Mouse (Mus musculus) lung, postnatal 0 days (tissue): ENCODE results near the gene Shroom3. TPM values are rescaled to one million over a fixed set of nuclear protein-coding genes. Genes with fewer than 3 reads are reported as not detected.

Experiments
- ATAC-seq: fragments of 200-750 bp; cut with Nextera tagmentation; 2 replicates; pipeline ENCODE4 v1.8.0; 2017; ENCODE audit warnings: moderate library complexity
- DNase-seq: peaks from one replicate; pipeline ENCODE4 v3.0.0-alpha.2; 2016; ENCODE audit warnings: low spot score
- H3K27ac ChIP-seq: fragments of 300-500 bp; sonication (generic); 2 replicates; pipeline ENCODE4 v1.5.1; 2014; ENCODE audit warnings: antibody characterized with exemption, mild to moderate bottlenecking, low read length, mixed read lengths
- H3K27me3 ChIP-seq: fragments of 300-500 bp; sonication (generic); replicated peaks from 2 replicates; pipeline ENCODE4 v1.6.1; 2014; ENCODE audit warnings: low read length, mixed read lengths; ENCODE audit not compliant: insufficient read depth
- H3K36me3 ChIP-seq: fragments of 300-500 bp; sonication (generic); 2 replicates; pipeline ENCODE4 v1.6.1; 2014; ENCODE audit warnings: low read length, mixed read lengths; ENCODE audit not compliant: insufficient read depth
- H3K4me1 ChIP-seq: fragments of 300-500 bp; sonication (generic); 2 replicates; pipeline ENCODE4 v1.6.1; 2014; ENCODE audit warnings: antibody characterized with exemption, low read depth, low read length, mixed read lengths; ENCODE audit not compliant: insufficient read depth
- H3K4me2 ChIP-seq: fragments of 300-500 bp; sonication (generic); replicated peaks from 2 replicates; pipeline ENCODE4 v1.6.1; 2014; ENCODE audit warnings: low read depth, mild to moderate bottlenecking, low read length, moderate library complexity, mixed read lengths
- H3K4me3 ChIP-seq: fragments of 300-500 bp; sonication (generic); 2 replicates; pipeline ENCODE4 v1.5.1; 2014; ENCODE audit warnings: low read depth, low read length
- H3K9ac ChIP-seq: fragments of 300-500 bp; sonication (generic); replicated peaks from 2 replicates; pipeline ENCODE4 v1.6.1; 2014; ENCODE audit warnings: low read depth, mild to moderate bottlenecking
- H3K9me3 ChIP-seq: fragments of 300-500 bp; sonication (generic); 2 replicates; pipeline ENCODE4 v1.6.1; 2016; ENCODE audit warnings: low read length, mixed read lengths
- CTCF ChIP-seq: IDR thresholded peaks from 2 replicates; pipeline ENCODE4 v1.5.1; 2016; ENCODE audit warnings: antibody characterized with exemption, mild to moderate bottlenecking
- EP300 ChIP-seq: IDR thresholded peaks from 2 replicates; pipeline ENCODE4 v1.6.1; 2016; ENCODE audit warnings: antibody characterized with exemption, mild to moderate bottlenecking, control low read depth
- WGBS: fragments of 180-500 bp; shearing (Covaris S2); extraction: QIAGEN DNeasy Blood & Tissue Kit; methylation state at CpG from one replicate; pipeline ENCODE4 v1.1.7; 2014; 5-methylcytosine and 5-hydroxymethylcytosine counted together
- polyA plus RNA-seq: library from polyadenylated mRNA; unstranded; fragments of >200 nt; fragmentation: Nextera tagmentation; extraction: Ambion mirVana; gene quantifications from 2 replicates; pipeline ENCODE4 v1.2.1, GENCODE M21; 2015

Shroom3 gene
- polyA plus RNA-seq, 1 experiment from 2014 or later = 8.8 TPM

DNA sequence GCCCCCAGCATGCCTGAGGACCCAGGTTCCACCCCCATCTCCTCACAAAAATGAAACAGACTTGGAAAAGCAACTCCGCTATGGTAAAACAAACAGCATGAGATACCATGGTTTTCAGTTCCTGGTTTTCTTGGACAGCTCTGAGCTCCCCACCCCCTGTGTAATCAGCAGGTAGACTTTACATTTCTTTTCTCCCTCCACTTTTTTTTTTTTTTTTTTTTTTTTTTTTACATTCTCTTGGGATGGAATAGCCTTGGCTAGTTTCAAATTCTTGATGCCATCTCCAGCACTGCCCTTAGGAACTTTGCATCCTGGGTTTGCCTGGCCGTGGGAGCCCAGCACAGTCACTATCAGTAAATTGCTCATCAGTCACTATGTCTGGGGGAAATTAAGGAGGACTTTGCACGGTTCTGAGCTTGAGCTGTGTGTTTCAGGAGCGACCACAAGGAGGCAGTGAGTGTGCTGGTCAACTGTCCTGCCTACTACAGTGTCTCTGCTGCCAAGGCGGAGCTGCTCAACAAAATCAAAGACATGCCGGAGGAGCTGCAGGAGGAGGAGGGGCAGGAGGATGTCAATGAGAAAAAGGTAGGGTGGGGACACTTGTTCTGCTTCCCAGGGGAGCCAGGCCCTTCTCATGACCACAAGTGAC, 271.7 kb downstream of the Shroom3 start:
- peak; percentile 58 for ATAC-seq
- Histone ChIP-seq H3K27ac (no peak overlapping the region), H3K4me1 (no peaks in the 10 kb centered on the region), H3K36me3 (peaks cover 20% of the 10 kb centered on the region; the same call in 1 of the 2 replicates), H3K4me2 (no peak overlapping the region), H3K27me3 (no peaks in the 10 kb centered on the region), H3K9me3 (no peaks in the 10 kb centered on the region), H3K4me3 (no peak overlapping the region), H3K9ac (no peak overlapping the region)
- DNase-seq = peak; percentile 64
- WGBS = 38% methylated on average over 6 of the region's 6 CpGs
- TF ChIP-seq EP300 (no peak), CTCF (peak; percentile 73)

DNA sequence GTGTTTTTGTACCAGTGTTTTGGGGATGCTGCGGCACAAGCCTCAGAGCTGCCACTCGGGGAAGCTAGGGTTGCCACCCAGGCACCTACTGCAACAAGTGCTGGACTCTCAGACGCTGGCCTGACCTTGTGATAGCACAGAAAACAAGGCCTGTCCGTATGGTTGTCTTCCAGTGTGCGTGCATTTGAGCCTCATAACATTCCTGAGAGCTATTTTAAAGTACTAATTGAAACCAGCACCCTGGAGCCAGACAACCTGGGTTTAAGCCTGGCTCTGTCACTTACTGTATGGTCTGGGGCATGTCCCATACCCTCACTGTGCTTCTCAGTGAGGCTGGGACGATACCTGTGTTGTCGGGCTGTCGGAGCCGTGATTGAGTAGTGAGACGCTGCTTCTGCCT, 276.1 kb downstream of the Shroom3 start:
- no peak for TF ChIP-seq EP300
- no peak for TF ChIP-seq CTCF
- DNase-seq (no peak), ATAC-seq (no peak)
- H3K4me1 ChIP-seq = 0 out of 2 replicates have a peak, but pooled peaks cover 5% of the 10 kb centered on the region
- H3K36me3 ChIP-seq = no peaks in the 10 kb centered on the region; the same call in 1 of the 2 replicates
- no peak overlapping the region for H3K4me2 ChIP-seq
- no peak overlapping the region for H3K9ac ChIP-seq
- no peaks in the 10 kb centered on the region for H3K27me3 ChIP-seq
- H3K9me3 ChIP-seq = no peaks in the 10 kb centered on the region
- H3K27ac ChIP-seq = no peak overlapping the region
- 79% methylated on average over 10 of the region's 10 CpGs for WGBS
- no peak overlapping the region for H3K4me3 ChIP-seq

DNA sequence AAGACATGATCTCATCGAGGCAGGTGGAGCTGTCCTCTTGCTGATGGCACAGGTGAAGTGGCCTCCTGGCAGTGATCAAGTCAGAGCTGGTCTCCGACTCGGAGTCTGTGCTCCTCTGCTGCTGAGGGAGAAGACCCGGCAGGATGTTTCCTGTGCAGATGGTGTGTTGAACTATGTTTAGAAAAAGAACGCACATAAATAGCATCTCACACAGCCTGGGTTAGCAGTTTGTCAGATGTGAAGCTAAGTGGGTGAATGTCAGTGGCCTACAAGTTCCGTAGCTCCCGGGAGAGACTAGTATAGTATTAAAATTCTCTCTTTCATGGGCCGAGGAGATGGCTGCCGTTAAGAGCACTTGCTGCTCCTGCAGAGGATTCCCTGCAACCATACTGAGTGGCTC, 276.5 kb downstream of the Shroom3 start:
- TF ChIP-seq CTCF (no peak), EP300 (no peak)
- 0 out of 2 replicates have a peak, but pooled peaks cover 5% of the 10 kb centered on the region for H3K4me1 ChIP-seq
- 43% methylated on average over 9 of the region's 9 CpGs for WGBS
- H3K27ac ChIP-seq = no peak overlapping the region
- ATAC-seq (no peak), DNase-seq (no peak)
- no peaks in the 10 kb centered on the region for H3K9me3 ChIP-seq
- no peak overlapping the region for H3K9ac ChIP-seq
- H3K36me3 ChIP-seq = no peaks in the 10 kb centered on the region; the same call in 1 of the 2 replicates
- H3K4me2 ChIP-seq = no peak overlapping the region
- no peak overlapping the region for H3K4me3 ChIP-seq
- H3K27me3 ChIP-seq = no peaks in the 10 kb centered on the region

DNA sequence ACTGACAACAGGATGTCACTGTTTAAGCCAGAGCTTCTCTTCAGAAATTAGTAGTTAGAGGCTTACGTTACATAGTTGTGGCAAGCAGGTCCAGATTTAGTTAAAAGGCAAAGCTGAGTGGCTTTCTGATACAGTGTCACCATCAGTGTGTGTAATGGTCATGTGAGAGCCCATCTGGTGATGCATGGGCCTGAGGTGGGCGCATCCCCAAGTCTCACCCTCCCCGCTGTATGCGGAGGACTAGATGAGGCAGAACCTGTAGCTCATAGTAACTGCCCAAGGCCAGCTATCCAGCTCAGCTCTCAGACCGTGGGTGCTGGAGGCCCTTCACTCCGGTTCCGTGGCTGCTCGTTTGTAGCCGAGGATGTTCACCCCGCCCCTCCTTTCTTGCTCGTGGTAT, 278.1 kb downstream of the Shroom3 start:
- H3K27me3 ChIP-seq = no peaks in the 10 kb centered on the region
- 61% methylated on average over 11 of the region's 11 CpGs for WGBS
- H3K9me3 ChIP-seq = no peaks in the 10 kb centered on the region
- no peak overlapping the region for H3K4me3 ChIP-seq
- peak overlapping the region; percentile 52; the same call in 1 of the 2 replicates for H3K27ac ChIP-seq
- no peaks in the 10 kb centered on the region; the same call in 1 of the 2 replicates for H3K36me3 ChIP-seq
- no peak overlapping the region for H3K9ac ChIP-seq
- no peak for TF ChIP-seq CTCF
- no peak for TF ChIP-seq EP300
- no peak overlapping the region for H3K4me2 ChIP-seq
- 0 out of 2 replicates have a peak, but pooled peaks cover 5% of the 10 kb centered on the region for H3K4me1 ChIP-seq
- ATAC-seq (peak; percentile 34), DNase-seq (no peak)

DNA sequence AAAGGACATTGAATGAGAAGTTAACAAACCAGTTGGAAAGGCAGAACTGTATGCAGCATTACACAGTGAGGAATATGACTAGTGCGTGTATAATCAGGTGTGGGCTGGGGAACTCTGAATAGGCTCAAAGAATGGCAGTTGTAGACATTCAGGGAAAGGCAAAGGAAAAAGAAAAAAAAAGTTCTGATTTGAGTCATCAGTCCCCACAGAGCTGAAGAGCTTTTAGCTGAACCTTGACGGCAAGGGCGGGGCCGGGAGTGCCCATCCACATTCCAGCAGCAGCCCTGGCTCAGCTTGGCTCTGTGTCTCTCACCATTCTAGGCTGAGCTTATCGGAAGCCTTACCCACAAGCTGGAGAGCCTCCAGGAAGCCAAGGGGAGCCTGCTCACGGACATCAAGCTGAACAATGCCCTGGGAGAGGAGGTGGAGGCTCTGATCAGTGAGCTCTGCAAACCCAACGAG, 278.6 kb downstream of the Shroom3 start:
- 51% methylated on average over 7 of the region's 7 CpGs for WGBS
- Histone ChIP-seq H3K4me1 (0 out of 2 replicates have a peak, but pooled peaks cover 5% of the 10 kb centered on the region), H3K9ac (no peak overlapping the region), H3K9me3 (no peaks in the 10 kb centered on the region), H3K36me3 (no peaks in the 10 kb centered on the region; the same call in 1 of the 2 replicates), H3K27me3 (no peaks in the 10 kb centered on the region), H3K4me3 (no peak overlapping the region), H3K4me2 (no peak overlapping the region), H3K27ac (peak overlapping the region; percentile 59)
- DNase-seq = peak; percentile 93
- TF ChIP-seq CTCF (no peak), EP300 (peak; percentile 80; the same call in 1 of the 2 replicates)
- ATAC-seq = peak; percentile 96

DNA sequence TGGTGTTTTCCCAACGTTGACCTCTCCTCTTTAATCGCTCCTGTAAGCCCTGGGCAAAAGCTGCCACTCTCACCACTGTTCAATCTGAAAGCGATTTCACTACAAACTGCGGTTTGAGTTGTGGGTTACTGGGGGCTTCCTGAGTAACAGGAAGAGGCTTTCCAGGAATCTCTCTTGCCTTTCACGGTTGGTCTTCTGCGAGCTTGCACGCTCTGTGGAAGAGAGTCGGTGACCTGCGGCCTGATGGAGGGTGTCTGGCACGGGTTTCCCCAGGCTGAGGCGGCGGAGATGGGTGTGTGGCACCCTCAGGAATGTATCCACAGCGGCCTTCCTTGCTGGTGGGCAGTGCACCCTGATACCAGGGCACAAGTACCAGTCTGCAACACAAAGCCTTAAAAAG, 281.5 kb downstream of the Shroom3 start:
- TF ChIP-seq EP300 (no peak), CTCF (no peak)
- ATAC-seq (no peak), DNase-seq (no peak)
- Histone ChIP-seq H3K4me2 (no peak overlapping the region), H3K4me3 (no peak overlapping the region), H3K27ac (no peak overlapping the region), H3K4me1 (0 out of 2 replicates have a peak, but pooled peaks cover 5% of the 10 kb centered on the region), H3K9me3 (no peaks in the 10 kb centered on the region), H3K36me3 (no peaks in the 10 kb centered on the region; the same call in 1 of the 2 replicates), H3K27me3 (no peaks in the 10 kb centered on the region), H3K9ac (no peak overlapping the region)
- 70% methylated on average over 13 of the region's 13 CpGs for WGBS
